Mouse (Mus musculus) brain, embryonic 14.5 days (tissue): ENCODE measurements around the gene Ubxn1.

Source experiments
- CTCF ChIP-seq: fragments of 200-500 bp; IDR thresholded peaks from 2 replicates; pipeline ENCODE4 v1.5.1; 2012; ENCODE audit warnings: inconsistent platforms, mild to moderate bottlenecking, moderate library complexity, borderline replicate concordance; ENCODE audit not compliant: insufficient read depth, insufficient read length; ENCODE audit errors: extremely low read depth
- POLR2A ChIP-seq: fragments of 200-500 bp; IDR thresholded peaks from 2 replicates; pipeline ENCODE4 v1.6.1; 2012; ENCODE audit warnings: mild to moderate bottlenecking, inconsistent platforms, borderline replicate concordance; ENCODE audit not compliant: poor library complexity, insufficient read depth, insufficient read length, severe bottlenecking; ENCODE audit errors: extremely low read depth

DNA sequence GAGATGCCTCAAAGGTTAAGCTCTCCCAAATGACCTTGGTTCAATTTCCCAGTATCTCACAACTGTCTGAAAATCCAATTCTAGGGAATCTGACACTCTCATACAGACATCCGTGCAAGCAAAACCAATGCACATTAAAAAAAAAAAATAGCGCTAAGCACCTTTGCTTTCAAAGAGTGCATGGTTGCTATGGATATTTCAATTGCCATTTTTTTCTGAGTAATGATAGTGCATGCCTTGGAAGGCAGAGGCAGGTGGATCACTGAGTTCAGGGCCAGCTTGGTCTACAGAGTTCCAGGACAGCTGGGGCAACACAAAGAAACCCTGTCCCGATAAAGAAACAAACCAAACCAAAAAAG lies 9.7 kb downstream of the Ubxn1 start:
- no peak for TF ChIP-seq CTCF
- no peak for TF ChIP-seq POLR2A
